Mouse (Mus musculus): ENCODE measurements at regions not wholly inside any gene's neighbourhood (a gene's known extent, or its start where the extent isn't known, plus 50 kb on each side); places are given as distances from the start of the nearest gene placed in this dataset.

DNA sequence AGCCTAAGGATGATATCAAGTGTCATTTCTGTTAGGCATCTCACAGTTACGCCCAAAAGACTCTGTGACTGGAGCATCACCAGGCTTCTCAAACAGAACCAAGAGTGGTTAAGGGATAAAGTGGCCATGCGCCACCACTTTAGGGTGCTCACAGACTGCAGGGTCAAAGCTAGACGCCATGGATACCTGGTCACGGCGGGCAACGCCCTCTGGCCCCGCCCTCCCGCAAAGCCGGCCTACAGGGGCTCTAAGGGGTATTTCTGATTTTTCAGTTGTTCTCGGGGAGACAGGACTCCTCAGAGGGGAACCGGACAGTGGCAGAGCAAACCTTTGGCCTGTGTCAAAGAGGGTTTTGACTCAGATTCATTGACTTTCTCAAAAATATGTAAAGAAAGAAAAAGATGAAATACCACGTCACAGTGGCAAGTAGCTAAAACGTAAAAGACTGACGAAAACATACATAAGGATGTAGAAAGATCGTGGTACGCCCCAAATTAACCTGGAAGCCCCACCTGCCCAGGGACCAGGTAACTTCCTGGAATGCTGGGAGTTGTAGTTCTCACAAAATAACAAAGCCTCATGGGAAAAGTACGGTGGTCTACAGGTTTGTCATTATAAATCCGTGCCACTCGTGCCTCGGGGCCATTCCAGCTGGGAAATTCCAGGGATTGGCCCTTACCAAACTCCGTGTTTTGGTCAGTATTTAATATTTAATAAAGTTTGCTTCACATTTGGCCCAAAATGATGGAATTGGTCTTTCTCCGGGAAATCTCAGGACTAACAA, 116.1 kb upstream of the Arid2 start:
- no peak for TF ChIP-seq CTCF (IDR thresholded peaks at IDR 0.05 in 2 of 3, conservative IDR thresholded peaks at IDR 0.05 in 1 of 3; ENCODE audit: control insufficient read depth in 1 of 3, insufficient read depth in 1 of 3, low read depth in 2 of 3, low read length in 3 of 3, poor library complexity in 1 of 3, severe bottlenecking in 1 of 3)
- TF ChIP-seq POLR2AphosphoS2 (IDR thresholded peaks at IDR 0.05; ENCODE audit: low read length), result no peak
- TF ChIP-seq MXI1 (IDR thresholded peaks at IDR 0.05; ENCODE audit: low read depth, low read length), result no peak

Measured in MEL (cell line).